Mouse (Mus musculus) lung, postnatal 0 days (tissue): ENCODE data around the gene Cd248.

Experiments
- CTCF ChIP-seq: IDR thresholded peaks from 2 replicates; pipeline ENCODE4 v1.5.1; 2016; ENCODE audit warnings: antibody characterized with exemption, mild to moderate bottlenecking
- EP300 ChIP-seq: IDR thresholded peaks from 2 replicates; pipeline ENCODE4 v1.6.1; 2016; ENCODE audit warnings: antibody characterized with exemption, mild to moderate bottlenecking, control low read depth

GRCm38 (mm10) chr19:5062041-5062440 is 5.8 kb upstream of the Cd248 start:
- TF ChIP-seq CTCF, result no peak
- no peak for TF ChIP-seq EP300
